Mouse (Mus musculus) retina, embryonic 14.5 days (tissue): Measurements from ENCODE around the gene Slc22a23.

ENCODE experiments used
- DNase-seq: peaks from one replicate; pipeline ENCODE4 v3.0.0-alpha.2; 2015; ENCODE audit warnings: low spot score

Slc22a23 gene

DNA sequence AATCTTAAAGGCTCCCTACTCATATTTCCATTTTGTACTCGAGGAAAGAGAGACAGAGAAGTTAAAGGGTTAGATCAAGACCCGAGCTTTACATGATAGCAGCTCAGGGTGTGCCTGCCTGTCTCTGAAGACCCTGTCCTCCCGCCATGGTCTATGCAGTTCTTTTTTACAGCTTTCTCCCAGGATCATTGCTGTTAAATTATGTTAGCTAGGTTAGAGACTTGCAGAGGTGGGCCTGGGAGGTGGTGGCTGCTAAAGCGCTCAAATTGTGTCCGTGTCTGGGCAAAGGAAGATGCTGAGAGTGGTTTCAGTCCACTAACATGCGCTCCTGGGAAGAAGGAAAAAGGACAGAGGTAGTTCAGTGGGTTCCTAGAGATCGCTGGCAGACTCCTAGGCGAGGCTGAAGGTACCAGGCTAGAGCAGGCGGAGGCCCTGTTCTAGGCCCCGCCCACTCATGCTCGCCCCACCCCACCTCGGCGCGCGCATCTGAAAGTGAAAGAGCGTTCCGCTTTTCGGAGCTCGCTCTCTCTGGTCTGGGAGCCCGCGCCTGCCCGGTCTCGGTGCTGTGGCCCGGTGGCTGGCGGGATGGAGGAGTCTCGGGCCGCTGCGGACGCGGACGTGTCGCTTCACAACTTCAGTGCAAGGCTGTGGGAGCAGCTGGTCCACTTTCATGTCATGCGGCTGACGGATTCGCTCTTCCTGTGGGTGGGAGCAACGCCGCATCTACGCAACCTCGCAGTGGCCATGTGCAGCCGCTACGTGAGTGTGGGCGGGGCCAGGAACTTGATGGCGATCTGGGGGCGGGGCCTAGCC is 182.3 kb downstream of the Slc22a23 start, which contains the start of gene Psmg4:
Gene Psmg4 (plus strand): TSS at position 474 of the 813 bp plus-strand sequence.
- peak; percentile 93 for DNase-seq

DNA sequence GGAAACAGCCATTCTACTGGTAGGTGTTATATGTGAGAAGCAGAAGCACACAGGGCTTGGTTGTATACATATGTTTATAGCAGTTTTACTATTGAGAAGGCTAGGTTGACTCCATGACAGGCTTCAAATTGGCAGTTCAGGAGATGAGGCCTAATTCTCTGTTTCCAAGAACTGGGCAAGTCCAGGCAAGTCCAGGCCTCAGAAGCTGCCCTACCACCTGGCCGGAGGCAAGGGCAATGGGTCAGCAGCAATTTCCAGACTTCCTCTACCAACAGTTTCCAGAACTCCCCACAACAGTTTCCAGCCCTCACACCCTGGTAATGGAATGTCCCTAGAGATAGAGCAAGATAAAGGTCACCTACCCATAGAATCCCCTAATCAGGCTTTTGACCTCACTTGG is 185.1 kb downstream of the Slc22a23 start:
- no peak for DNase-seq

DNA sequence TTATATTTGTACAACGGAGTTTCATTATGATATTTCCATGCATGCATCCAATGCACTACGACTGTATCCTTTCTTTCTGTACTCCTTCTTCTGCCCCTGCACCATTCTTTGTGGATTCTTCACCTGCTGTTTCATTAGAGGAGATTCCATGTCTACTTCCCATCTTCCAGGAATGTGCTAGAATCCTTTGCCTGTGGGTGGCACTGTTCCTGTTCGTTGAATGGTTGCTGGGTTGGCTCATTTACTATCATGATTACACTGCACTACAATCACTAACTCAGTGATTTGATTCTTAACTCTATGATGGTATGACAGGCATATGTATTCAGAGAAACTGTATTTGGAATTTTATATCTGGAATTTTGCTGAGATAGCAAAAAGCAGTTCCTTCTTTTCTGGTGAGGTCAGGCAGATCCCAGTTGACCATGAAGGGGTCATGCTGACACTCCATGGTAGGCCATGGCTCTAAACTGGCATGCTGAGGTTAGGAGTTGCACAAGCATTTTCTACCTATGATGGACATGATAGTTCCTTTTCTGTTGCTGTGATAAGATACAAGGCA is 187.3 kb downstream of the Slc22a23 start:
- no peak for DNase-seq

DNA sequence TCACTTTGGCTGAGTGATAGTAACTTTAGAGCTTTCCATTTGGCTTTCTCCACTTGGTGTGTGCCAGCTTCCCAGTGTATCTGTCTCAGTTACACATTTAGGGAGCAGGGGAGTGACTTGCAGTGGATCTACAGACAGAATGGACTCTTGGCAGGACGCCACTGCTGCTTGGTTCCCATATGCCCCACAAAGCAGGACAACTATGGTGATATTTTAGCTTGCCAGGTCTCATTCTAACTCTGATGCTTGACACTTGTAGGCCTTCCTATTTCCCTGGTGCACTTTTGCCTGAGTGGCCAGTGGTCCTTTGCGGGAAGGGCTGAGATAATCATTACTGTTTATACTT is 188.2 kb downstream of the Slc22a23 start:
- no peak for DNase-seq

DNA sequence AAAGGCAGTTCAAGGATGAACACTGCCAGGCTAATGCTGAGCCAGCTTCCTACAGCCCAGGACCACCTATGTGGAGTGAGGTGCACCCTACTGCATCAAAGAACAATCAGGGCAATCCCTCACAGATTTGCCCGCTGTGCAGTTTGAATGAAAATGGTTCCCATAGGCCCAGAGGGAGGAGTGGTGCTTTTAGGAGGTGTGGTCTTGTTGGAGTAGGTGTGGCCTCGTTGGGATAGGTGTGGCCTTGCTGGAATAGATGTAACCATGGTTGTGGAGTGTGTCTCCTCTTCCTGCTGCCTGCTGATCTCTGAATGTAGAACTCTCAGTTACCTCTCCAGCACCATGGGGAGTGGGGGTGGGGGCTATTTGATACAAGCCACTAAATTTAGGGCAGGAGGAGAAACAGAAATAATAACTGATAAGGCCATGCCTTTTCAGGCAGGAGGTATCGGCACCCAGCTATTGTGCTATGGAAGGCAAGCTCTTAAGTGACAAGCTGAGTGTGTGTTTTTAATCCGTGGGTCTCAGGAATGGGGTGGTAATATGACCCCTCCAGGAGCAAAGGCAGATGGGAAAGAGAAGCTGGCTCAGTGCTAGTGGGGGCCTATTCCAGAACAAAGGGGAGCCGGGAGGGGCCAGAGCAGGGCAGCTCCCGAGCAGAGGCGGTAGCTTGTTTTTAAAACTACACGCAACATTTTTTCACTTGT is 188.7 kb downstream of the Slc22a23 start:
- no peak for DNase-seq

DNA sequence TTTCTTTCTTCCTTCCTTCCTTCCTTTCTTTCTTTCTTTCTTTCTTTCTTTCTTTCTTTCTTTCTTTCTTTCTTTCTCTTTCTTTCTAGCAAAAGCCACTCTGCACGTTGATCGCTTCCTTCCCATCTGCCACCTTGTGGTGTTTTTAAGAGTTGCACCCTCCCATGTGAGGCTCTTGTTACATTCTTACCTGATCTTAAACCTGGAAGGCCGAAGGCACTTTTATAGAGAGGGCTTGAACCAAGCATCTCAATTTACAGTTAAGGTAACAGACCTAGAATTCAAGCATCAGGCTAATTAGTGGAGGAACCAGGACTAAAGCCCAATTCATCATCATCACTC is 190.1 kb downstream of the Slc22a23 start:
- peak; percentile 79 for DNase-seq

DNA sequence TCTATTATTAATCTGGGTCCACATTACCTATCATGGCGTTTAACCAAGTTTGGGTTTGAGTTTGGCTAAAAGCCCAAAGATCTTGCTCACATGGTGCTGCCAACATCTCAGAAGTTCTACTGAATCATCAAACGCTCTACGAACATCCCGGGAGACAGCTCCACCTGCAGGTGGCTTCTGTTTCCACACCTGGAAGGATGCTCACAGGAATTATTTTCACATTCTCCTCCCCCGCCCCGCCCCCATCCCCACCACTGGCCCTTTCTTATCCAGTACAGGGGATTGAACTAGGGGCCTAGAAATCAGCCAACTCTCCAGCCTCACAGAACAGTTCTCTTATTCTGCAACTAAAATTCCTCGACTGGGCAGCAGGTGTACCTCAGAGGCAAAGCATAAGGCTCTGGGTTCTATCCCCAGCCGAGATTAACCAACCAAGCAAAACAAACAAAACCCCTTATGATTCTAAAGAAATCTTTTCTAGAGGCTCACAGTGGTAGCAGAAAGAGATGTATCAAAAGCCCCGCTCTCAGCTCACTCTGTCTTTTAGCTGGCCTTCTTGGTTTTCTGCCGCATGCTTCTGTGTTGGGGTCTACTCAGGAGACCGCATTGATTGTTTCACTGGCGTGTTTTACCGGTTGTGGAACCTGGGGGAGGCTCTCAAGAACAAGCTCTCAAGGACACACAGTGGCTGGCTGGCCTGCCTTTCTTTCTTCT is 190.6 kb downstream of the Slc22a23 start:
- peak; percentile 78 for DNase-seq

DNA sequence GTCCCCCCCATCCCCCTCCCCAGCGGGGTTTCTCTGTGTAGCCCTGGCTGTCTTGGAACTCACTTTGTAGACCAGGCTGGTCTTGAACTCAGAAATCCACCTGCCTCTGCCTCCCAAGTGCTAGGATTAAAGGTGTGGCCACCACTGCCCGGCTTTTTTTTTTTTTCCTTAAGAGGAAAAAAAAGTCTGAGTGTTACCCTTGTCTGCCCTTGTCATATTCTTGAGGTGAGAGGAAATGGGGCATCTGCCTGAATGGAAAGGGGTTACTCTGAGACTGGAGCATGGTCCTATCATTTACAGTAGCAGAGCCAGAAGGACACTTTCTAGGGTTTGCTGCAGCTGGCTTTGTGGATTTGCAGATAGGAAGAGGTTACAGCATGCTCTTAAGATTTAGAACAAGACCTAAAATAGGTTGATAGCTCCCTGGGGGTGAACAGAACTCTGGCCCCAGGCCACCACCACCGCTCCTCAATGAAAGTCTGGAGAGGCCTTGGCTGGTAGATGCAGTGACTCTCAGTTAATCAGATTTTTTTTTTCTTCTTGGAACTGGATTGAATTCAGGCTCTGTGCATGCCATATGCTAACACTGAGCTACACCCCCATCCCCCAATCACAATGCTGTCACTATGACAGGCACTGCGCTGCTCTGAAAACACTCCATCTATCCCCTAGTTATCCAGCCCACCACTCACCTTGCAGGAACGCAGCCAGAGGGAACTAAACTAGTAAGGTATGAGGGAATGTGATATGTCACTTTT is 191.5 kb downstream of the Slc22a23 start:
- no peak for DNase-seq

DNA sequence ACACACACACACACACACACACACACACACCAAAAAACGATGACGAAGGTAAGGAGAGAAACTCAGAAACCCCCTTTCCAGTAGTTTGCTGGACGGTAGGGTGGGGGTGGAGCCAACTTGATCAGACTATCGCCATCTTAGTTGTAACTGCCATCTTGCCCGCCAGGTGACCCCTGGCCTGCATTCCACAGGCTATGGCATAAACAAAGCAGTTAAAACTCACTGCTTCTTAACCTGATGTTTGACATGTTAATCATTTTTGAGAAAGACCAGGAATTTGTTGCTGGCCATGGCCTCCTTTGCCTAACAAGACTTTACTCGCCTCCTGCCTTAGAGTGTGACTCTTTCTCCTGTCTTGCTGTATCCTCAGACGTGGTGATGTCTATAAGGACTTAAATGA is 192.3 kb downstream of the Slc22a23 start:
- no peak for DNase-seq

DNA sequence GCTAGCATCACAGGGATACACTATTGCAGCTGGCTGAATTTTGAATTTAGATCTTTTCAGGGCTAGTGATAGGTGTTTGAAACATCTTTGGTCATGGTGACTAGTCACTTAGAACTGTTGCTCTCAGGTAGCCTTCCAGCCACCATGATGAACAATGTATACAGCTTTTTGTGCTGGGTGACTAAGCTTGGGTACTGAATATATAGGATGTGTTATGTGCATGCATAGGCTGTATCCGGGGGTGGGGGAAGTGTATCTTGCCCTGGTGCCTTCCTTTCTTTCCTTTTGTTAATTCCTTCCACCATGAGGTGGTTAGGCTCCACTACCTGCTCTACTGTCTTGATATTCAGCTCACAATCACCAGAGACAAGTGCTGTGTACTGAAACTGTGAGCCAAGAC is 193.6 kb downstream of the Slc22a23 start:
- DNase-seq: no peak

DNA sequence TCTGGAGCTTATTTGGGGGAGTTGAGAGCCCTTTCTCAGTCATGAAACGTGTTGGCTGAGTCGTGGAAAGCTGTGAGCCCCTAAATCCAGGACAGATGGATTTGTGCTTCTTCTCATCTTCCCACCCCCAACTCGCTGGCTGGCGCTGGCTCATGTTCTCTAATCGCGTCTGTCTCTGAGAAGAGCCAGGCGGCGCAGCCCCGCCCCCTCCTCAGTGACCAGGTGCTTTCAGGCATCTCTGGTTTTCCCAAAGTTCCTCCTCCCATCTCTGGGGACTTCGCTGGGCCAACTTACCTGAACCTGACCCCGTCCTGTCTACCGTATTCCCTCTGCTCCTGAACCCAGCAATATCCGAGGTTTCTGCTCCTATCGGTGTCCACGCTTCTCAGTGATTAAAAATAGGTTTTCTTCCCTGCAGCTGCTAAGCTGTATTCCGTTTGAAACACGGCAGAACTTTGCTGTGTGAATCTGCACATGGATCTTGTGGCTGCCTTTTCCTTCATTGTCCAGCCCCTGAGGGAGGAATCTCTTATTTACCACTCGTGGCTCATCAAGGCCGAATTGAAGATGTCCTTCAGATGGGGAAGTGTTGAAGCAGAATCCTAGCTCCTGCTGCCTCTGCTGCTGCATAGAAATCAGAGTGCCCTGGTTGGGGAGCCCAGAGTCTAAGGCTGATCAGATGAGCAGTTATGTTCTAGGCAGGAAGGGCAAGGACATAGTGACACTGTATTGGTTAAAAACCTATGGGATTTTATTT is 194.5 kb downstream of the Slc22a23 start:
- DNase-seq: no peak

DNA sequence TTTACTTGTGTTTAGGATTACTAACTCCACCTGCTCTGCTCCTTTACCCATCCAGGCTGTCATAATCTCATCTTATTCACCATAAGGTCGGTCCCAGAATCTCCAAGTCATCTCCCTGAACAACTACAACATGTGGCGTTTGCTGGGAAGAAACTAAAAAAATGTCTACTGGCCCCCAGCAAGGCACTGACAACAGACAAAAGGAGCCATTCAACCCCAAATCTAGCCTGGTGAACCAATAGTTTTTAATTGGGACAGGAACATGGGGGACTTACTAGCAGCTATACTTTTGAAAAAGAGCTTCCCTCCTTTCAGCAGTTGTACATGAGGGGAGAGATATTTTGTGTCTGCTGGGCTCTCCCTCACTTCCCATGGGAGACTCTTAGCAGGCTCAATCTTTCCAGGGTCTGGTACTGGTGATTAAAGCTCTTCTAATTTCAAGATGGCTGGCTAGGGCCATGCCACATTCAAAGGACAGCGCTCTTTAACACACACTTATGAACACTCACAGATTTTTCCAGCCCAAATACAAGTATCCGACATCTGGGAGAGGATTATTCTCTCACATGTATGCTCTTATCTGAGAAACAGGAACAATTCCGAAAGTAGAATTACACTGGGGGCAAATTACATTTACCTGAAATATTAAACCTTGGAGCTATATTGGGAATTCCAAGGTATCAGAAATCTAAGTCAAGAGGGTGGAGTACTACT is 195.4 kb downstream of the Slc22a23 start:
- DNase-seq: peak; percentile 33

DNA sequence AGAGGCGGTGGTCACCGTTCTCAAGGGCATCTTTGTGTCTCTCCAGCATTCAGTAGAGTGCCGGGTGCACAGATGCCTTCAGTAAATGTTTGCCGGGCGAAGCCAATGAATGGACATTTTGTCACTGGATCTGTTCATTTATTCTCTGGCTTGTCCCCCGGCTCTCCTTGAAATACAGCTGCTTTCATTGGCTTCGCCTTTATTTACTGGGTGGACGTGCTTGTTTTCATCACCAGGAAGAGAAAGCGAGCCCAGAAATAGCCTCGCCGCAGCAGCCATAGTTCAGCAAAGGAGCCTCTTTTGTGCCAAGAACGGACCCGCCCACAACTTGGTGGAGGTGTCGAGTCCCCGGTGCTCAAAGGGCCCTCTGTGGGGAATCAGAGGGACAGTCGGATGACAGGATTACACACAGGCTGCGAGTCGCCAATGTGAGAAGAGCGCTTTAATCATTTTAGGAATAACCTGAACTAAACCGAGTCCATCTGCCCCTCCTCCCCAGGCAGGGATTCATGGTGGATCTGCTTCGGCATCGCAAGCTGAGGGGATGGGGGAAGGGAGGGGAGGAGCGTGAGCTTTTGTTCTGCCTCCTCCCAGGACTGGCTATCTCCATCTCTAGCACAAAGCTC is 196.1 kb downstream of the Slc22a23 start:
- DNase-seq: peak; percentile 79

DNA sequence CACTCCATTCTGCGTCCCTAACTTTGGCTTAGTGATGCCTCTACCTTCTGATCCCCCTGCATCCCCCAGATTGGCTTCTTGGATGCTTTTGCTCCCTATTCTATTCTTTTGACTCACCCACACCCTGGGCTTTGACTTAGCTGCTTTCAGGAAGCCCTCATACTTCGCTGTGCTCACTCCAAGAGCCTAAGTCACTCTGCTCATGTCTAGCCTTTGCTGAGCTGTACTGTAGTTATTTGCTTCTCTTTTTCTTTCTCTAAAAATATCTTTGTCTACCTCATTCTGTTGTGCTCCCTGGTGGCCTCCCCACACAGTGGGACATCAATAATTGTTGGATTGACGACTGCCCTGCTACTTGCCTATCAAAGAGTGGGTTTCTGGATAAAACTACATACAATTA is 196.8 kb downstream of the Slc22a23 start:
- DNase-seq: no peak

DNA sequence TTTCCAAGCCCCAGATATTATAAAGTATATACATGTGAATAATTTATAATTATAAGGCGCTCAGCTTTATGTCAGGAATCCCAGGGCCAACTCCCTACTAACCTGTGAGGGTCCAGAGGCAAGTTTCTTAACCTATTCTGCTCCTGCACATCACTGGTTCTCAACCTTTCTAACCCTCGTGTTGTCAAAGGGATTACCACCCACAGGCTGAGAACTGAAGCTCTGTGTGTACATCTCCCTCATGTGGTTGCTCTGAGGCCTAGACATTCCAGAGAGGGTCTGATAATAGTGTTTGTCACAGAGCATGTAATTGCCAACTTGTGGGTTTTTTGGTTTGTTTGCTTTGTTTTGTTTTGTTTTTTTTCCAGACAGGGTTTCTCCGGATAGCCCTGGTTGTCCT is 198.1 kb downstream of the Slc22a23 start:
- no peak for DNase-seq

DNA sequence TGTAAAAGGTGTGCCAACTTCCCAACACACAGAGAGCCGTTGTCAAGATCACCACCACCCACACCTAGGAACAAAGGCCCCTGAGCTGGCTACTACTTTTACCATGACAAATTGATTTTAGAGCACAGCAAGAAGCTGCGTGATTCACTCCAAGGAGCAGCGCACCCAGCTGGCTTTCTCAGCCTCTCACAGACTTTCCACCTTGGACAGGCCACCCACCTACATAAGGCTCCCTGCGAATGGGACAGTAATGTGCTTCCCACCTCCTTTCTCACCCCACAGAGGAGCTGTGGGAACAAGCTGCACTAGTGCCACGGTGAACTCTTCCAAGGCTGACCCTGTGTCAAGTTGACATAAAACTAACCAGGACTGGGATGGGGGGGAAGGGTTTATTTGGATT is 201.6 kb downstream of the Slc22a23 start:
- DNase-seq: no peak

DNA sequence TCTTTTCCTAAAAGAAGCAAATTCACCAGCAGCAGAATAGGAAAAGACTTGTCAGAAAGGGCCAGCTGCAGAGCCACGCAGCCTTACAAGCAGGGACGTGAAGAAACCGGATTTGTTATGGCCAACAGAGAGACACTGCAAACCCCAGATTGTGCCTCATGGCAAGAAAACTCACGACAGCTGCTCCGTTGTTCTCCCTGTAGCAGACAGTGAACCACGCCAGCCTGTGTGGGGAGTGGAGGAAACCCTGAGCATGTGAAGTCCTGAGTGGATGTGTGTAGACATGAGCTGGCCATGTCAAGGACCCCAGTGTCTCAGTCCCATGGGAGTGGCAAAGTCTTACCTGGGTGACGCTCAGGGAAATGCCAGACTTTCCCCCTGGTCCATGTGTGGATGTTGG is 208.4 kb downstream of the Slc22a23 start:
- DNase-seq: no peak

DNA sequence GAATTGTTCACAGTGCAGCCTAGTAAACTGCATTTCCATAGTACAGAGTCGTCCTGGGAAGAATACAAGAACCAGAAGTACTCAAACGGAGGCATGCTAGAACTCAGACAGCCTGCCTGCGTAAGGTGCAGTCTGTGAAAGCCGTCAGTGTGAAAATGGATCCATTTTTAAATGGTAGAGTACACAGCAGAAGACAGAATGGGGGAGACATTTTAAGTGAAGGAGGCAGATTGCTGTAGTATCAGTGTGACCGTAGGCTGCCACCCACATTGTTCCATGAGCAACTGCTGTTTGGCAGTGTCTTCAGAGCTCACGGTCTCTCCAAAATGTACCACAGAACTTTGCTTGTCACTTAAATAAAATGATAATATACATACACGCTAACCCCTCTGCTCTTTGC is 210.7 kb downstream of the Slc22a23 start:
- no peak for DNase-seq

DNA sequence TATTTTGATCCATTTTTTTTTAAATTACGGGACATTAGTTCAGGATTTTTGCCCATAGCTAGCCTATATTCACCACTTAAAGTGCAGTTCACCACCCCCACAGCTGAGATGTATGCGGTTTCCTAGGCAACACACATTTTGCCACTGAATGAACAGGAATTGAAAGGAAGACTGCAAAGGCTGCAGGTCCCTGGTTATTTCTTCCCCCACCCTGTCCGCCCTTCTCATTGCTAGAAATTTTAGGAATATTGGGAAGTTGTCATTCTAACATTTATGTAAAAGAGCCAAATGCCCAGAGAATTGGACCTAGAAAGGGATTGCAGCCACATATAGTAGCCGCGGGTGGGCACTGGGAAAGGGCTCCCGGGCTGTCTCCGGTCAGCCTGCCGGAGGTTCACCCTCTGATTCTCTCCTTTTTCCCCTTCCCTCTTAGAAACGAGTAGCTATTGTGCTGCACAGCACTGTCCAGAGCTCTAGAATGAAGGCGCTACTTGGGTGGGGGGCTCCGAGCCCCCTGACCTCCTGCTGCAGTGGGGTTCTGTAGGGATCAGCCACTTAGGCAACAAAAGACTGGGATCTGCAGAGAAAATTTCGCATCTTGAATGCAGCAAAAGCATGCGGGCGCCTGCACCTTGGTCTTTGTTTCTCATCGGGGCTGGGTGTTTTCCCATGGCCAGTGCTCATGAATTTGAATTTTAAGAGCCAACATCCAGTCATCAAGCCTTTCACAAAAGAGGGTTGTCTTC is 211.5 kb downstream of the Slc22a23 start:
- peak; percentile 59 for DNase-seq
